Mouse (Mus musculus) forebrain, embryonic 12.5 days (tissue): ENCODE data around the gene Uvrag. TPM values are rescaled to one million over a fixed set of nuclear protein-coding genes. Genes with fewer than 3 reads are reported as not detected.

Experiments used
- ATAC-seq: fragments of 200-750 bp; cut with Nextera tagmentation; 2 replicates; pipeline ENCODE4 v1.8.0; 2017; ENCODE audit warnings: moderate TSS enrichment; ENCODE audit not compliant: low FRiP score
- H3K27ac ChIP-seq: fragments of 300-500 bp; sonication (generic); 2 replicates; pipeline ENCODE4 v1.5.1; 2016; ENCODE audit warnings: mild to moderate bottlenecking
- H3K27me3 ChIP-seq: fragments of 300-500 bp; sonication (generic); 2 replicates; pipeline ENCODE4 v1.6.1; 2016; ENCODE audit warnings: mild to moderate bottlenecking
- H3K36me3 ChIP-seq: fragments of 300-500 bp; sonication (generic); replicated peaks from 2 replicates; pipeline ENCODE4 v1.6.1; 2016; ENCODE audit warnings: mild to moderate bottlenecking
- H3K4me1 ChIP-seq: fragments of 300-500 bp; sonication (generic); 2 replicates; pipeline ENCODE4 v1.6.1; 2016
- H3K4me2 ChIP-seq: fragments of 300-500 bp; sonication (generic); 2 replicates; pipeline ENCODE4 v1.6.1; 2016; ENCODE audit warnings: mild to moderate bottlenecking, moderate library complexity
- H3K4me3 ChIP-seq: fragments of 300-500 bp; sonication (generic); replicated peaks from 2 replicates; pipeline ENCODE4 v1.5.1; 2016; ENCODE audit warnings: mild to moderate bottlenecking
- H3K9ac ChIP-seq: fragments of 300-500 bp; sonication (generic); 2 replicates; pipeline ENCODE4 v1.6.1; 2016; ENCODE audit warnings: mild to moderate bottlenecking
- H3K9me3 ChIP-seq: fragments of 300-500 bp; sonication (generic); 2 replicates; pipeline ENCODE4 v1.6.1; 2016
- WGBS: fragments of 180-500 bp; shearing (Covaris S2); methylation state at CpG from one replicate; pipeline ENCODE4 v1.1.7; 2016; 5-methylcytosine and 5-hydroxymethylcytosine counted together
- polyA plus RNA-seq: library from polyadenylated mRNA; unstranded; fragments of >200 nt; fragmentation: Nextera tagmentation; extraction: Ambion mirVana; gene quantifications from 2 replicates; pipeline ENCODE4 v1.2.1, GENCODE M21; 2016

Gene Uvrag
- 14.8 and 16.1 TPM in 2 replicates for polyA plus RNA-seq

DNA sequence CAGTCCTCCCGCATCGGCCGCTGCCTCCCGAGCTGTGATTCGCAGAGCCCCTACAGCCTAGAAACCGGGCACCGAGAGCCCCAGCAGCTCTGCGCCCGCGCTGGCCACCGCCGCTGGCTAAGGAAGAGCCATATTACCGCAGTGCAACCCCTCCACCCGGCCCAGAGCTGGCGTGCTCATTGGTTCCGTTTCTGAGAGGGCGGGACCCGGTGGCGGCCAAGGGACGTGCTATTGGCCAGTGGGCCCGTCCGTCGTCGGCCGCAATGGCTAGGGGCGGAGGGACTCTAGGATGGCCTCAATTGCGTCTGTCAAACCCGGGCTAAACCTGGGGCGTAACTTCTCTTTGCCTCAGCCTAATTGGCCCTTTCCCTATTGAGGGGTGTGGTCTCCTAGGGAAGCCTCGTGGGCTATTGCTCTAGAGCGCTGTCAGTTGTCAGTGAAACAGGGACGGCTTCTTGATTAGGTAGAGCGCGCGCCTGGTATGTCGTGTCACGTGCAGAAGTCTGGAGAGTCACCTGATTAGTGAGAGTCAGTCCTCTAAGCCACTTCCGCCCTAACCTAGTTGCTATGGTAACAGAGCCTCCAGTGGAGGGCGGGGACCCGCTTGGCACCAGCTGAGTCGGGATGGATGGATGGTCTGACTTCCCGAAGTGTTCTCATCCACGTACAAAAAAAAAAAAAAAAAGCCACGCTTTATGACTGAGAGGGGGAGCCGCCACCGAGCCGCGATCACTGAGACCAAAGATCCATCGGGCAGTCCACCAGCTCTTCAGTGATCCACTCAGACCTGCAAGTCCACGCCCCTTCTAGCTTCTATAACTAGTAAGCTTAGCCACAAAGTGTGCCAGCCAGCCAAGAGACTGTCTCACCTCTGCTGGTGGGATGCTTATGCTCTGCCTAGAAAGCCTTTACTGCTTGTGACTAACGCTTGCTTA lies at the start of gene Uvrag:
Gene Uvrag, minus strand, starts transcription at position 158 of the 935 bp plus-strand sequence.
- peak; percentile 99 for ATAC-seq
- Histone ChIP-seq H3K9ac (peak within 1 kb of the TSS; percentile 90), H3K4me2 (peak within 1 kb of the TSS; percentile 72), H3K36me3 (no peaks in the 10 kb centered on the region), H3K4me1 (peaks cover 21% of the 10 kb centered on the region), H3K9me3 (no peaks in the 10 kb centered on the region), H3K27me3 (0 out of 2 replicates have a peak, but pooled peaks cover 2% of the 10 kb centered on the region), H3K4me3 (peak within 1 kb of the TSS; percentile 94), H3K27ac (peak within 1 kb of the TSS; percentile 87)
- WGBS: under 1% methylated on average over 51 of the region's 51 CpGs

DNA sequence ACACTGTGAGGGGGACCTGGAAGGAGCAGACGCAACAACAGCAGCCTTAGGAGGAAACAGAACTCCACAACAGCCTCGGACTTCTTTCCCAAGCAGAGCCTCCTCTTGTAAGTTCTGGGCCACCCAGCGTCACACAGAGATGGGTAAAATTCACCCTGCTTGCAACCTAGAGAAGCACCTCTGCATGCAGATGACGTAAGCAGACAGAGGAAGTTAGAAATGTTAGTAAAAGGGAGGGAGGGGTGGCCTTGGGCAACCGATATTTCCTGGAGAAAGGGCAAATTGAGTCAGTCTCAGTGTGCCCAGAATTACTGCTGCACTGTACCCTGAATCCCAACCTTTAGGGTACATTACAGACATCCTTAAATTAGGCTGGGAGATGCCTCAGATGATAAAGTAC lies 48.9 kb upstream of the Uvrag start:
- Histone ChIP-seq H3K9ac (no peak overlapping the region), H3K4me2 (no peak overlapping the region), H3K27me3 (peaks cover 3% of the 10 kb centered on the region; the same call in 1 of the 2 replicates), H3K4me3 (no peak overlapping the region), H3K4me1 (no peaks in the 10 kb centered on the region), H3K9me3 (no peaks in the 10 kb centered on the region), H3K27ac (no peak overlapping the region), H3K36me3 (no peaks in the 10 kb centered on the region)
- 81% methylated on average over 5 of the region's 5 CpGs for WGBS
- ATAC-seq: no peak

DNA sequence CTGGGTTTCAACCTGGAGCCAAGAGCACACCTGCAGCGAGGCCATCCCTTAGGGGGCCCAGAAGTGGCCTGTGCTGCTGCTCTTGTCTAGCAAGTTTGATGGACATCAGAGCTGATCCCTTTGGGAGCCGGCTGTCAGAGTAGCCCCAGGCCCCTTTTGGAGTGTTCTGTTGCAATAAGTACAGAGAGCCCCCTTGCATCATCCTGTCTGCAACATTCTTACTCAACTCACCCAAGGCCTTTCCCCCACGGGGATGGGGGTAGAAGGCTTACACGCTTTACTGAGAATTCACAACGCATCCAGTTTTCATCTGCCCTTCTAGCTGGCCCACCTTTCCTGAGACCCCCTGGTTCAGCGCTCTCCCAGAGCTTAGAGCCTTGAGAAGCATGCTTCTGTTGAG lies 47.7 kb upstream of the Uvrag start:
- Histone ChIP-seq H3K9me3 (no peaks in the 10 kb centered on the region), H3K27me3 (peaks cover 11% of the 10 kb centered on the region), H3K4me2 (no peak overlapping the region), H3K4me3 (no peak overlapping the region), H3K4me1 (peaks cover under 1% of the 10 kb centered on the region; the same call in 1 of the 2 replicates), H3K27ac (no peak overlapping the region), H3K36me3 (no peaks in the 10 kb centered on the region), H3K9ac (no peak overlapping the region)
- no peak for ATAC-seq
- WGBS: 88% methylated on average over 6 of the region's 6 CpGs

DNA sequence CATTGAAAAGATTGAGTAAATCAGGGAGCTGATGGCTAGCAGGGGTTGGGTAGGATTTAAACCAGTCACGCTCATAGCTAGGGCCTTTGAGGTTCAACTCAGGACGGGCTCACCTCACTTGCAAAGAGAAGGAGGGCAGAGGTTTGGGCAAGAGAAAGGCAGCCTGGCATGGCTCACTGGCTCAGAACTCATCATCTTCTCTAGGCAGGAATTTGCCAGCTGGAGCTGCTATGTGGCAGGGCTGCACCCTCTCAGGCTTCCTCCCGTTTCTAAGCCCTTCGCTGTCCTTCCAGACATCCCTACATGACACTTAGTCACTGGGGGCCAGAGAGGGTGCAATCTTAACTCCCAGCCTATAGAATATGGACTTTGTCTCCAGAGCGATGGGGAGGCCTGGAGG lies 46.5 kb upstream of the Uvrag start:
- Histone ChIP-seq H3K4me2 (no peak overlapping the region), H3K27me3 (peaks cover 12% of the 10 kb centered on the region), H3K9ac (no peak overlapping the region), H3K27ac (no peak overlapping the region), H3K4me3 (no peak overlapping the region), H3K4me1 (peaks cover 4% of the 10 kb centered on the region), H3K9me3 (no peaks in the 10 kb centered on the region), H3K36me3 (no peaks in the 10 kb centered on the region)
- 84% methylated on average over 5 of the region's 5 CpGs for WGBS
- ATAC-seq: no peak

DNA sequence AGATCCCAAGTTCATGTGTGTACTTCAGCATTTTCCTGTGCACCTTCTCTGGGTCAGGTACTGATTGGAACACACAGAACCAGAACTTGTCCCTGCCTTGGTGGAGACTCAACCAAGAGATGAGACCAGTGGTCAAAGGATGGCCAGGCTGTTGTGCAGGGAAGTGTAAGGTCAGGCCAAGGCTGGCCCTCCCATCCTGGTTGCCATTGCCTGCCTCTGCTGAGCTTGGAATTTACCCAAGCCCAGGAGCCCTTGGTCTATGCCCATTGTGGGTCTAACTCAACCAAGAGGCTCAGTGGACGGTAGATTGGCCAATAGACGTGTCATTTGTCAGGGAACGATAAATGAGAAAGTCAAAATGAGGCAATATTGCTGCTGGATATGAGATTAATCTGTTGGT lies 44.5 kb upstream of the Uvrag start:
- no peaks in the 10 kb centered on the region for H3K36me3 ChIP-seq
- H3K27ac ChIP-seq: no peak overlapping the region
- H3K27me3 ChIP-seq: peaks cover 25% of the 10 kb centered on the region
- H3K9ac ChIP-seq: no peak overlapping the region
- H3K9me3 ChIP-seq: no peaks in the 10 kb centered on the region
- 89% methylated on average over 3 of the region's 3 CpGs for WGBS
- no peak for ATAC-seq
- peaks cover 11% of the 10 kb centered on the region for H3K4me1 ChIP-seq
- no peak overlapping the region for H3K4me3 ChIP-seq
- no peak overlapping the region for H3K4me2 ChIP-seq

DNA sequence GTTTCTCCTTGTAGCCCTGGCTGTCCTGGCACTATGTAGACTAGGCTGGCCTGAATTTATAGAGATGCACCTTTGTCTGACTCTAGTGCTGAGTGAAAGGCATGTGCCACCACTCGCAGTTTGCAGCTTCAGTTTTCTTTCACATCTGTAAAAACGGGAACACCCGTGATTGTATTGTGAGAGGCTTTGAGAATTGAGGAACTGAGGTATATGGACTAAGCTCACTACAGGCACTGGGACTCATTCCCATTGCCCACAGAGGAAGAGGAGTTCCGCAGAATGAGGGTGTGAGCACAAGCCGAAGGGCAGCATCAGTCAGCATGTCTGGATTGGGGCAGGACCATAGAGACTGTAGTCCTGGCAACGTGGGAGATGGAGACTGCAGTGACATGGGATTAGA lies 42.8 kb upstream of the Uvrag start:
- Histone ChIP-seq H3K4me2 (no peak overlapping the region), H3K9ac (no peak overlapping the region), H3K27me3 (peaks cover 25% of the 10 kb centered on the region), H3K36me3 (no peaks in the 10 kb centered on the region), H3K4me3 (no peak overlapping the region), H3K27ac (no peak overlapping the region), H3K9me3 (no peaks in the 10 kb centered on the region), H3K4me1 (peaks cover 11% of the 10 kb centered on the region)
- 67% methylated on average over 6 of the region's 6 CpGs for WGBS
- ATAC-seq: no peak

DNA sequence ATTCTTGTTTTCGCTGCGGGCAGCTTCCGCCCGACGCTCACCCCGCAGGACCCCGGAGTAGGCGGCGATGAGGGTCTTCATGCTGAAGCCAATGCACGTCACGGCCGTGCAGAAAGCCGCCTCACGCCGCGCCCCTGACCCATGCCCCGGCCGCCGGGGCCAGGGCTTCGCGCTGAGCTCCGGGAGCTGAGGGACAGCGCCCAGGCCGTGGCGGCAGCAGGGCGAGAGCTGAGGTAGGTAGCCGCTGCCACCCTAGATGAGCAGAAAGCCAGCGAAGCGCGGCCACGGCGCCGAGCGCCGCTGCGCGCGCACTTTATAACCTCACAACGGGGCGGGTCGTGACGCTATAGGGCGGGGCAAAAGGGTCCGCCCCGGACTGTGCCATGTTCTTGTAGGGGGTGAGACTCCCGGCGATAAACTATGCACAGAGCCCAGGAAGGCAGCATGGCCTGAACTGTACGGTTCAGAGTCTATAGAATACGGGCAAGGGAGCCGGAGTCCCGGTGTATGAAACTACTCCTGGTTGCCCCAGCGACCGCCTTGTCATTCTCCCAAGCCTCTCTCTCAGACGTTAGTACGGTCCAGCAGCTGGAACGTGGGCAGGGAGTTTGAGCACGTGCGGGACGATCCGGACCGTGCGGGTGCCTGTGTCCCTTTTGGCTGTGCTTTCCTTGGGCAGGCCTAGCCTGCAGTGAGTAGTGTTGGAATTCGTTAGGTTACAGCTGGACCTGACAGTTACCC lies 41.7 kb upstream of the Uvrag start, which contains the start of gene Dgat2:
Gene Dgat2, minus strand, starts transcription at position 288 of the 741 bp plus-strand sequence.
- Histone ChIP-seq H3K36me3 (no peaks in the 10 kb centered on the region), H3K9ac (peak within 1 kb of the TSS; percentile 81), H3K27me3 (peaks cover 25% of the 10 kb centered on the region), H3K27ac (peak within 1 kb of the TSS; percentile 84), H3K4me2 (peak within 1 kb of the TSS; percentile 94), H3K4me3 (peak within 1 kb of the TSS; percentile 71), H3K4me1 (peaks cover 11% of the 10 kb centered on the region), H3K9me3 (no peaks in the 10 kb centered on the region)
- ATAC-seq: peak; percentile 95
- under 1% methylated on average over 63 of the region's 63 CpGs for WGBS

DNA sequence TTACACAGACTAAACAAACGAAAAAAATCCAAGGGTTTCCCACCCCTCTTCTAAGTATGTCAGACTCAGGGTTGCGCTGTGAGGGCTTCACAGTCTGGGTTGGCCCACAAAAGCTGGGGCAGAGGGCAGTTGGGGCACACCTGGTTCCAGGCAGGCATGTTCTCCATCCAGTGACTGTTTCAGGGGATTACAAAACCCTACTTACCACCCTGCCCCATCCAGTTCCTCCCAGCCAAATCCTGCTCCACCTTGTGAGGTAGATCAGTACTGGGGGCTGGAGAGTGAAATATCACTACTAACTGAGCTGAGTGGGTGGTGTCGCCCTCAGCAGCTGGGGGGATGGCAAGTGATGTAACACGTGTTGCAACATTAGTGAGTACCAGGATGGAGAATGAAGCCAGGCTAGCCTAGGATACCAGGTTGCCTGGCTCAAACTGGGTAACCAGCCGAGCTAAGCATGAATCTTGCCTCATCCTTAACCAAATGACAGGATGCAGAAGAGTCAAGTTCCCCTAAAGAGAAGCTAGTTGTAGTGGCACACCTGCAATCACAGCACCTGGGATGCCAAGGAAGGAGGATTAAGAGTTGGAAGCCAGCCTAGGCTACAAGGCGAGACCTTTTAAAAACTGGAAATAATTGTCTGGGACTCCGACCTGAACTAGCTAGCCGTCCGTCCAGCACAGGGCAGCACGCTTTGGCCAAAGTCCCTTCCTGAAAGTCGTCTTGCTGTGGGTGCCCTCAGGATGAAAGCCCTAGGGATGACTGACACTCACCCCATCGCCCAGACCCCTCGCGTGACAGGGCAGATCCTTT lies 40.9 kb upstream of the Uvrag start:
- Histone ChIP-seq H3K4me2 (peak overlapping the region; percentile 94), H3K4me3 (peak overlapping the region; percentile 71), H3K9ac (peak overlapping the region; percentile 81), H3K27me3 (peaks cover 25% of the 10 kb centered on the region), H3K9me3 (no peaks in the 10 kb centered on the region), H3K4me1 (peaks cover 11% of the 10 kb centered on the region), H3K36me3 (no peaks in the 10 kb centered on the region), H3K27ac (no peak overlapping the region)
- WGBS: 20% methylated on average over 14 of the region's 14 CpGs
- ATAC-seq: peak; percentile 0; the same call in 1 of the 2 replicates

DNA sequence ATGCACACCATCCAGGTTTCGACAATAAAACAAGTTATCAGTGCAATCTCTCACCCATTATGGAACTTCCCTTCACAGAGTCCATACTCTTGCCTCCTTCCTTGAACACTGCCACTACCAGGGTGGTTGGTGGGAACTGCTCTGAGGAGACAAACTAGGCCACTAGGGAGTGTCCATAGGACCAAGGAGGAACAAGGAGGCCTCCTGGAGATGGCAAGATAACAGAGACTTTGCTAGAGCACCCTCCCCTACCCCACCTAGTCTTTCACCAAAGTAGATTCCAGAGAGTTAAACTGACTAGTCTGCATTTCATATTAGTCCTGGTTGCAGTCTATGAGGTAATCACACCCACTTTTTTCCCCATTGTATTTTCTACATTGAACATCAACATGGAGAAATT lies 39.2 kb upstream of the Uvrag start:
- Histone ChIP-seq H3K36me3 (no peaks in the 10 kb centered on the region), H3K4me2 (no peak overlapping the region), H3K9ac (no peak overlapping the region), H3K27me3 (peaks cover 21% of the 10 kb centered on the region), H3K4me1 (peaks cover 11% of the 10 kb centered on the region), H3K9me3 (no peaks in the 10 kb centered on the region), H3K27ac (no peak overlapping the region), H3K4me3 (no peak overlapping the region)
- no peak for ATAC-seq
- 94% methylated on average over 1 of the region's 1 CpGs for WGBS

DNA sequence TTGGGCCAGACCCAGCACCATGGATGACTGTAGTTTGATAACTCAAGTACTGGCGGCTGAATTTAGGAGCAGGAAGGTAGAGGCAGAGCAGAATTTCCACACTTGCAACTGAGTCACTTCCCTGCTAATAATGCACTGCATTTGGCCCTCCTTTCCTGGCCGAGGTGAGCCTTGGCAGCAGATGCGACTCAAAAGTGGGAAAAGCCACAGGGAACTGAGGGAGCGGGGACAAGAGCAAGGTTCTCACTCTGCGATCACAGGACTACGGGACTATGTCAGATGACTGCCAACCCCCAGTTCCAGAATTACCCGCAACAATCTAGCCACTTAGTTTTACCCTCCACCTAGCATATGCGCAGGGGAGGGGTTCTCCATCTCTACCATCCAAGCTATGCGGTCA lies 38.3 kb upstream of the Uvrag start:
- no peak overlapping the region for H3K4me2 ChIP-seq
- no peak overlapping the region for H3K27ac ChIP-seq
- no peak for ATAC-seq
- no peak overlapping the region for H3K9ac ChIP-seq
- WGBS: 94% methylated on average over 9 of the region's 9 CpGs
- peaks cover 11% of the 10 kb centered on the region for H3K4me1 ChIP-seq
- H3K9me3 ChIP-seq: no peaks in the 10 kb centered on the region
- H3K36me3 ChIP-seq: no peaks in the 10 kb centered on the region
- peaks cover 20% of the 10 kb centered on the region for H3K27me3 ChIP-seq
- H3K4me3 ChIP-seq: no peak overlapping the region

DNA sequence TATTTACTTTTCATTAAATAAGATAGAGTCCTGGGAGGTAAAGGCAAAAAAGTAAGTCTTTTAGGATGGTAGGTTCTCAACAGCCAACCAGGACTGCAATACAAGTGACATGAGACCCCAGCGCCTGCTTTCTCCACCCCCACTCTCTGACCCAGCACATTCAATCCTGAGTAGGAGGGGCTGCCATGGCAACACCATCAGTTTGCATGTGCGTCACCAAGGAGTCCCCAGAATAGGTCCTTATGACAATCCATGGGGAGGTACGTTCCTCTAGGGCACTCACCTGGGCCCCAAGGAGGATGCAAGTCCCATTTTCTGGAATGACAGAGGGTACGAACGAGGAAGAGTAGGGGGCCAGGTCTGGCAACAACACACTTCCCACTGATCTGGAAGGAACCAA lies 36.4 kb upstream of the Uvrag start:
- peaks cover 13% of the 10 kb centered on the region; the same call in 1 of the 2 replicates for H3K27me3 ChIP-seq
- H3K9ac ChIP-seq: no peak overlapping the region
- WGBS: 75% methylated on average over 5 of the region's 5 CpGs
- no peak for ATAC-seq
- no peaks in the 10 kb centered on the region for H3K36me3 ChIP-seq
- H3K9me3 ChIP-seq: no peaks in the 10 kb centered on the region
- H3K4me3 ChIP-seq: no peak overlapping the region
- no peak overlapping the region for H3K4me2 ChIP-seq
- H3K4me1 ChIP-seq: peaks cover 7% of the 10 kb centered on the region; the same call in 1 of the 2 replicates
- no peak overlapping the region for H3K27ac ChIP-seq
